Mouse (Mus musculus) embryo, embryonic 11.5 days (tissue): Measurements from ENCODE around the gene Ptprn2.

ENCODE experiments used
- DNase-seq: peaks from one replicate; pipeline ENCODE4 v3.0.0-alpha.2; 2012; ENCODE audit warnings: low read depth, low spot score

Gene Ptprn2

GRCm38 (mm10) chr12:116873866-116874585 is 388.5 kb downstream of the Ptprn2 start:
- DNase-seq: no peak

- DNase-seq: no peak
Observed at GRCm38 (mm10) chr12:116887496-116888281, 402.2 kb downstream of the Ptprn2 start.

- no peak for DNase-seq
Observed at GRCm38 (mm10) chr12:116888856-116889255, 403.3 kb downstream of the Ptprn2 start.

- no peak for DNase-seq
Observed at GRCm38 (mm10) chr12:116892584-116892983, 407.1 kb downstream of the Ptprn2 start.

GRCm38 (mm10) chr12:116896651-116897050 is 411.1 kb downstream of the Ptprn2 start:
- DNase-seq: no peak

- DNase-seq: no peak
Observed at GRCm38 (mm10) chr12:116901773-116902172, 416.3 kb downstream of the Ptprn2 start.

GRCm38 (mm10) chr12:116907424-116907823 is 421.9 kb downstream of the Ptprn2 start:
- DNase-seq: no peak

- no peak for DNase-seq
Observed at GRCm38 (mm10) chr12:116908668-116909067, 423.1 kb downstream of the Ptprn2 start.

GRCm38 (mm10) chr12:116916776-116917175 is 431.3 kb downstream of the Ptprn2 start:
- no peak for DNase-seq

GRCm38 (mm10) chr12:116919185-116919584 is 433.7 kb downstream of the Ptprn2 start:
- no peak for DNase-seq

GRCm38 (mm10) chr12:116919691-116920526 is 434.4 kb downstream of the Ptprn2 start:
- DNase-seq: no peak

GRCm38 (mm10) chr12:116927115-116927514 is 441.6 kb downstream of the Ptprn2 start:
- no peak for DNase-seq

- DNase-seq: no peak
Observed at GRCm38 (mm10) chr12:116927516-116927915, 442.0 kb downstream of the Ptprn2 start.

GRCm38 (mm10) chr12:116938158-116938854 is 452.8 kb downstream of the Ptprn2 start:
- DNase-seq: no peak

GRCm38 (mm10) chr12:116943883-116944282 is 458.4 kb downstream of the Ptprn2 start:
- DNase-seq: no peak

- DNase-seq: no peak
Observed at GRCm38 (mm10) chr12:116948151-116948928, 462.8 kb downstream of the Ptprn2 start.

GRCm38 (mm10) chr12:116949726-116950125 is 464.2 kb downstream of the Ptprn2 start:
- no peak for DNase-seq

GRCm38 (mm10) chr12:116952452-116953205 is 467.1 kb downstream of the Ptprn2 start:
- no peak for DNase-seq

GRCm38 (mm10) chr12:116959164-116959563 is 473.6 kb downstream of the Ptprn2 start:
- no peak for DNase-seq

GRCm38 (mm10) chr12:116963906-116964305 is 478.4 kb downstream of the Ptprn2 start:
- DNase-seq: no peak
